Mouse (Mus musculus): Measurements from ENCODE around the gene Lbx1. TPM values are rescaled to one million over a fixed set of nuclear protein-coding genes. Genes with fewer than 3 reads are reported as not detected.

Gene Lbx1
- total RNA-seq, 2 experiments from 2014 or later, result not detected

- intact Hi-C loops (cut with DNase I), result loop anchor here (5.0 kb wide), 1 partner anchor 214 kb away; no protein-coding TSS in a partner anchor
Measured at GRCm38 (mm10) chr19:45223413-45224285, 12.0 kb downstream of the Lbx1 start.

DNA sequence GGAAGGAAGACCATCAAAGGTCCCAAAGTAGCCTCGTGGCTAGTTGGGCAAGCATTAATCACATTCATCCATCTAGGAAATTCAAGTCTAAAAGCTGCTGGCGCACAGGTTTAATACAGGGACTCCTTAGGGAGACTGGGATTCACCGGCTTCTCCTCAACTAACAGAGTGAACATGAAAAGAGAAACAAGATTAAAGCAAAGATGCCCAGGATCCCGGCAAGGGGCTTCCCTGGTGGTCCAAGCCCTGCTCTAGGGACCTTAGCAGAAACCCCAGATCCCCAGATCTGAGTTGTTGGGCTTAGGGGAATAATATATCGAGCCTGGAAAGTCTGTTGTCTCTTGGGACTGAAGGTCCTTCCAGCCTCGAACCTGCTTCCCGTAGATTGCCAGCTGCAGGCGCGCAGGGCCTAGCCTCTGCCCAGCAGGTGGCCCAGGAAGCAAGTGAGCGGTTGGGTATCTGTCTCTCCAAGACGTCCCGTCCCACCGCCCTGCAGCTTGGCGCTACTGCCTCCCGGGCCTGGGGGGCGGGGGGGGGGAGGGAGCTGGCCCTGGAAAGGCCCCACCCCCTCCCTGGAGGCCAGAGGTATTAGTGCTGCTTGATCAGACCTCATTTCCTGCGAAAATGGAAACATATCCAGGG, 13.3 kb downstream of the Lbx1 start:
- no peak for DNase-seq (ENCODE audit: extremely low spot score in 1 of 2, low spot score in 2 of 2)
- intact Hi-C loops (cut with DNase I), result loop anchor here (5.0 kb wide), 1 partner anchor 215 kb away; no protein-coding TSS in a partner anchor

More at GRCm38 (mm10) chr19:45223413-45224285, 12.0 kb downstream of the Lbx1 start:
- DNase-seq (ENCODE audit: extremely low spot score in 1 of 2, low spot score in 2 of 2), result no peak

DNA sequence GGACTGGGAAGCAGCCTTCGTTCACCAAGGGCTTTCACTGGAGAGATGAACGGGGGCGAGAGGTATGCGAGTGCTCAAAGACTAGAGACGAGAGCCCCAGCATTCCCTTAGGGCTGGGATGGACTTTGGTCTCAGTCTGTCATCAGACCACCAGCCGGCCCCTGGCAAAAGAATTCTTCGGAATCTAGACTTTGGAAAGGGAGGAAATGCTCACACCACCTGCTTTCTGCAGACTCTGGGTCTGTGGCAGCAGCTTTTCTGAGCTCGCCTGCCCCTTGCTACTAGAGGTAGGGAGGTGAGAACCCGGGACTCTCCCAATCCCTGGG, 14.2 kb downstream of the Lbx1 start:
- intact Hi-C loops (cut with DNase I), result loop anchor here (1.0 to 5.0 kb wide), 3 partner anchors 216 to 527 kb away; partner anchors contain the start of gene Npm3
- no peak for DNase-seq (ENCODE audit: extremely low spot score in 1 of 2, low spot score in 2 of 2)

- intact Hi-C loops (cut with DNase I), result loop anchor here (1.0 to 5.0 kb wide), 3 partner anchors 216 to 528 kb away; partner anchors contain the start of gene Npm3
- DNase-seq (ENCODE audit: extremely low spot score in 1 of 2, low spot score in 2 of 2), result peak; percentile 63 to 82
Measured at GRCm38 (mm10) chr19:45220593-45221457, 14.8 kb downstream of the Lbx1 start.

DNA sequence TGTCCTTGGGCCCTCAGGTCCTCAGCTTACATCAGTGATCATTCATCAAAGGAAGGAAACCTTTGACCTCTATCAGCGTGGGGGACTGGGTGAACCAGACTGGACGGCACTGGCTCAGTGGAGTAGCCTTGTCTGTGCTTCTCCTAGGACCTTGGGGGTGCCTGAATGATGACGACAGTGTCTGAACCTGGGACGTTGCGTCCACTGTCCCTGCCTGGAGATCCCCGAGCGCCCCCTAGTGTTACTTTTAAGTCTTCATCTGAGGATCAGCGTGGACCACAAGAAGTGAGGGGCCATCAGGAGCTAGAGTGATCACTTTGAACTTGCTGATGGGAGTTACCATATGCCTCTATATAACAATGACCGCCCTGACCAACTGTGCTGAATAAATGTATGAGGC, 19.4 kb downstream of the Lbx1 start:
- DNase-seq (ENCODE audit: extremely low spot score in 1 of 2, low spot score in 2 of 2), result peak in 1 of 2 experiments; percentile 50
- intact Hi-C loops (cut with DNase I), result loop anchor here (2.0 kb wide), 1 partner anchor 39 kb away; no protein-coding TSS in a partner anchor

- no peak for DNase-seq (ENCODE audit: extremely low spot score in 1 of 2, low spot score in 2 of 2)
- intact Hi-C loops (cut with DNase I), result no loop called here
Measured at GRCm38 (mm10) chr19:45215431-45215830, 20.2 kb downstream of the Lbx1 start.

DNA sequence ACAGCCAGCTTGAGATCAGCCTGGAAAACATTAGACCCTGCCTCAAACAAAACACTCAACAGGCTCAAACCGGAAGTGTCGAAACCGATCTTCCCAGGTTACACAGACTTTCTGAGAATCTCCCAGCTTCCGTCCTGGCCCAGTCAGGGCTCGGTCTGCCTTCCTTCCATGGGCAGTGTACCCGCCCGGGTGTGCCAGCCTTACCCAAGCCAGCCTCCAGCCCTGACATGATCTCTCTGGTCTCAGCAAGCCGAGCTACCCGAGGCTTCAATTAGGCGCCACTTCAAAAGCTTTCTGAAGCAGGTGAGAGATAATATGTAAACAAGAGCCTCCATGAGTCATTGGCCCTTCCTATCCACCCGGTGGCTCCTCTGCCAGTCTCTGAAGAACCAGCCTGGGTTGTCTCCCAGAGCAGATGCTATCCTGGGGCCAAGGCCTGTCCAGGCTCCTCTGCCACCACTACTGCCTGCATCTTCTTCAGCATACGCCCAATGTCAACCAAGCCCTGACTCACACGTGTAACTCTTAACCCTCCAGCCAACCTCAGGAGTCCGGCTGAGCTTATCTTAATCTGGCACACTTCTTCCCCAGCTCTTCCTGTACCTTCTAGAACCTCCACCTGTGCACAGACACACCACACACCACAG, 25.7 kb downstream of the Lbx1 start:
- intact Hi-C loops (cut with DNase I), result no loop called here
- no peak for DNase-seq (ENCODE audit: extremely low spot score in 1 of 2, low spot score in 2 of 2)

GRCm38 (mm10) chr19:45209191-45209590, 26.4 kb downstream of the Lbx1 start:
- intact Hi-C loops (cut with DNase I), result no loop called here
- DNase-seq (ENCODE audit: extremely low spot score in 1 of 2, low spot score in 2 of 2), result no peak

DNA sequence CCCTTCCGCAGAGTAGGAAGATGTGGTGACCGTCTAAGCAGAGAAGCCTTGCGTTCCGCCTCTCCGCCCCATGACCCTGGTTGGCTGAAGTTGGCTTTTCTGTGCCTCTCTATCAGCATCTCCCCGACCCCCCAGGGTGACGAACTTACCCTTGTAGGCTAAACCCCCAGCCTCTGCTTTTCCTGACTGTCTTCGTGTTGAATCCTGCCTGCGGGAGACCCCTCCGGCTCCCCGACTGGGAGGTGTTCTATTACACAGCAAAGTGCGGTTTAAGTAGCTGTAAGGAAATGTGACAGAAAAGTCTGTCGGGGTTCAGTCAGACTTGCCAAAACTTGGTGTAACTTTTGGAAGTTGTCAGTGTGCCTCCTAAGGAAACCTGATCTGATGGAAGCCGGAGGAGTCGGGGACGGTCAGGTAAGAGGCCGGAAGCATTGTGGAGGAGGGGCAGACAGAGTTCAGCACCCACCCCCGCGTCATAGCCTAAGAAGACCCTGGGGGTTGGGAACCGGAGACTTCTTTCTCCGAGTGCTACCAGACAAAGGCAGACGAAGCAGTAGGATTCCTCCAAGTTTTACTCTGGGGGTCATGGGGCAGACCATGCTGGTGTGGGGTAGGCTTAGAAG, 27.1 kb downstream of the Lbx1 start:
- no peak for DNase-seq (ENCODE audit: extremely low spot score in 1 of 2, low spot score in 2 of 2)
- intact Hi-C loops (cut with DNase I), result no loop called here

GRCm38 (mm10) chr19:45207662-45208437, 27.8 kb downstream of the Lbx1 start:
- intact Hi-C loops (cut with DNase I), result no loop called here
- DNase-seq (ENCODE audit: extremely low spot score in 1 of 2, low spot score in 2 of 2), result no peak

- intact Hi-C loops (cut with DNase I), result no loop called here
- DNase-seq (ENCODE audit: extremely low spot score in 1 of 2, low spot score in 2 of 2), result no peak
Measured at GRCm38 (mm10) chr19:45207153-45207552, 28.5 kb downstream of the Lbx1 start.

GRCm38 (mm10) chr19:45205311-45206105, 30.1 kb downstream of the Lbx1 start:
- intact Hi-C loops (cut with DNase I), result no loop called here
- no peak for DNase-seq (ENCODE audit: extremely low spot score in 1 of 2, low spot score in 2 of 2)

DNA sequence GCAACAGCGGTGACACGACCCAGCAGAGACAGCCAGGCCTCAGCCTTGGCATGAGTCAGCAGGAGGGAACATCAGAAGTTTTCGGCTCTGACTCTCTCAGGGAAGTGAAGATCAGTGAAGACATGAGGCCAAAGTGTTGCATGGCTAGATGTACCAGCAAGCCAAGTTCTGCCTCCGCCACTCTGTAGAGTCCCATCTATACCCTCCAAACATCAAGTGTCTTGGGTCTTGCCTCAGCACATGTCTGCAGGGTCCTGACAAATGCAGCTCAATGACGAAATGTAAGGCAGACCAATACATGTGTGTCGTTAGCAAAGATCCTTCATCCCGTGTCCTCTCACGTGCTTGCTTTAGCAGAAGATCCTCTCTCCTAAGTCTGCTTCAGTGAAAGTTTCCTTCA, 38.6 kb downstream of the Lbx1 start:
- no peak for DNase-seq (ENCODE audit: extremely low spot score in 1 of 2, low spot score in 2 of 2)
- intact Hi-C loops (cut with DNase I), result no loop called here

DNA sequence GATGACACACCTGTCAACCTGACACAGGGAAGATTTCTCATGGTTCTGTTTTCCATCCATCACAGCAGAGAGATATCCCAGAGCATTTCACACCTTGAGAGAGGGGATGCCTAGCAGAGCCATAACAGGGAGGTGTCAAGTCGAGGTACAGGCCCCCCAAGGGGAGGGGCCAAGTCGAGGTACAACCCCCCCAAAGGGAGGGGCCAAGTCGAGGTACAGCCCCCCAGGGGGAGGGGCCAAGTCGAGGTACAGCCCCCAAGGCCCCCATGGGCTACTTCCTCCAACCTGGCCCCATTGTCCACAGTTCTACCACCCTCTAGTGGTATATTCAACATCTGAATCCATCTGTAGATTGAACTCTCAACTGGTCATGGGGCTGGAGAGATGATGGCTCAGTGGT, 41.0 kb downstream of the Lbx1 start:
- intact Hi-C loops (cut with DNase I), result no loop called here
- no peak for DNase-seq (ENCODE audit: extremely low spot score in 1 of 2, low spot score in 2 of 2)

Data from left cerebral cortex, postnatal 10 days (tissue).